Mouse (Mus musculus): Measurements from ENCODE around the gene Vmn1r49.
"Not testable (repeated sequence)": the region's sequence is repeated elsewhere in the genome, so short reads cannot be mapped to it uniquely, and the experiment has no call there.

Vmn1r49 gene

GRCm38 (mm10) chr6:90078406-90078805 lies at the start of gene Vmn1r49:
Gene Vmn1r49, minus strand, starts transcription at chr6:90078506.
- no peak for DNase-seq (ENCODE audit: low spot score in 2 of 2)

GRCm38 (mm10) chr6:90122296-90122695 lies 44.0 kb upstream of the Vmn1r49 start, which contains the start of gene Vmn1r51:
Gene Vmn1r51, plus strand, starts transcription at chr6:90122596.
- not testable (repeated sequence) for DNase-seq (ENCODE audit: low spot score in 2 of 2)

DNA sequence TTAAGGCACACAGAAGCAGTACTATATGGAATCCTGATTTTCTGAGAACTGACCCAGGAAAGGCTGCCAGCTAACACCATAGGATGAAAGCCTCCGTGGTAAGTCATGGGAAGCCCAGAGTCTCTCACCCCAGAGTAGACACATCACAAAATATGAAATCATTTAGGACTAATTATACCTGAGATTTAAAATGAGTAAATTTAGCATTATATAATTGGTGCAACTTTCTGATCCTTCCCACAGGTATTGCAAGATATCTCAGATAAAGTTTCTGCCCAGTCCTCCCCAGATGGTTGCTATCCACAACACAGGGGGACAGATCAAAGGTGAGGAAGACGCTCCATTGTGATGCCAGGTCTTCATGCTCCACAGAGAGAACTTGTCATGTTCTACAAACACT lies 22.8 kb upstream of the Vmn1r49 start, which contains the start of gene Vmn1r50:
Gene Vmn1r50, plus strand, starts transcription at position 301 of the 400 bp plus-strand sequence.
- DNase-seq (ENCODE audit: low spot score in 2 of 2), result no peak

GRCm38 (mm10) chr6:90100566-90100965 lies 22.3 kb upstream of the Vmn1r49 start:
- DNase-seq (ENCODE audit: low spot score in 2 of 2), result no peak

DNA sequence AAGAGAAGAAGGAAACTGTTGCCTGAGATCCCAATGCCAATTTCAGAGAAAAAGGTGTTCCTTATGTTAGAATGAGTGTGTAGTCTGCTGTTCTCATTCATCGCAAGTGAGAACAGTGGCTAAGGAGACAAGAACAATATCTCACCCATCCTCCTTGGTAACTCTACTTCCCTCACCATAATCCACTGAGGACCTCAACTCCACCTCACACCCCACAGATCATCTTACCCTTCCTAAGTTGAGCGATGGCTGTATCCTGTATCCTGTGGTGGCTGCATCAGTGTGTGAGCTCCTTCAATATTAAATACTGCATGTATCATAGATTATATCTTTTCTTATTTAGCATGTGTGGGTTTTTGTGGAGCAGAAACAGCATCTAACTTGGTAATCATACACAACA lies 41.6 kb downstream of the Vmn1r49 start, which contains the start of gene Vmn1r48:
Gene Vmn1r48, minus strand, starts transcription at position 101 of the 400 bp plus-strand sequence.
- not testable (repeated sequence) for DNase-seq (ENCODE audit: low spot score in 2 of 2)
